Mouse (Mus musculus) small intestine, adult 2 months (tissue): Measurements from ENCODE around the gene Rae1.

Experiments
- CTCF ChIP-seq: fragments of 200-500 bp; IDR thresholded peaks from 2 replicates; pipeline ENCODE4 v1.5.1; 2012; ENCODE audit warnings: low read depth, mild to moderate bottlenecking, control low read depth, inconsistent platforms, low read length, moderate library complexity, mixed read lengths; ENCODE audit not compliant: insufficient replicate concordance, insufficient read length; ENCODE audit errors: extremely low read depth
- POLR2A ChIP-seq: fragments of 200-500 bp; IDR thresholded peaks from 2 replicates; pipeline ENCODE4 v1.6.1; 2012; ENCODE audit warnings: low read depth, mild to moderate bottlenecking, control low read depth, inconsistent platforms, low read length, moderate library complexity

DNA sequence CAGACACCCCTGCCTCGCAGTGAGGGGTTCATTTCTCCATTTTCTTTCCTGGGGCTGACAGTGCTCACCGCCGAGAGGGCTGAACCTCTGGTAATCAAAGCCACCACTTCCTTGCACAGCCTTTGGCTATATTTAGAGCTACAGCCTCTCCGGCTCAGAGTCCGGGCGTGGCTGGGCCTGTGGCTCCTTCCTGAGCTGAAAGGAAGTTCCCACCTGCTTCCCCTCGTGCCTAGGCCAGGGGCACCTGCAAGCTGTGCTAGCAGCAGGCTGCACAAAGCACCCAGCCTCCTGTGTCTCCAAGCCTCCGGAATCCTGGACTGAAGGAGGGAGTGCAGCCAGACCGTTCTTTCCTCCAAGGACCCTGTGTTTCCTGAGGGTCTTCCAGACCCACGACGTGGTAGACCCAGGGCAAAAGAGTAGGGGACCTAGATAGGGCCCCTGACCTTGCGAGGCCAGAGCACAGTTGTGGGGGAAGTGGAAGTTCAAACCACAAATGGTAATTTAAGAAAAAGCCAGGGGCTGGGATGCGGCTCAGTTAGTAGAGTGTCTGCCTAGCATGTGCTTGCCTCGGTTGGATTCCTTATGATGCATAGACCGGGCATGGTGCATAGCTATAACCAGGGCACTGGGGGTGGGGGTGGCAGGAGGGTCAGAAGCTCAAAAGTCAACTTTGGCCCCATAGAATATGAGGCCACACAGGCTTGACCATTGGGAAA, 46.8 kb downstream of the Rae1 start:
- TF ChIP-seq CTCF (no peak), POLR2A (no peak)
